Mouse (Mus musculus): ENCODE measurements around the gene Slc7a8. TPM values are rescaled to one million over a fixed set of nuclear protein-coding genes. Genes with fewer than 3 reads are reported as not detected.

The Slc7a8 gene
- polyA plus RNA-seq, 1 experiment from 2014 or later = 30.9 TPM

- Histone ChIP-seq H3K27me3 (replicated peaks) (no peaks in the 10 kb centered on the region; the same call in 1 of the 2 replicates), H3K27ac (no peak overlapping the region), H3K9me3 (no peaks in the 10 kb centered on the region), H3K4me1 (replicated peaks) (0 out of 2 replicates have a peak, but pooled peaks cover 2% of the 10 kb centered on the region), H3K36me3 (no peaks in the 10 kb centered on the region), H3K9ac (no peak overlapping the region), H3K4me3 (replicated peaks) (no peak overlapping the region), H3K4me2 (replicated peaks) (no peak overlapping the region)
- peak; percentile 38; the same call in 1 of the 2 replicates for ATAC-seq
- WGBS = 46% methylated on average over 17 of the region's 17 CpGs
Observed at GRCm38 (mm10) chr14:54706589-54707320, 75.0 kb downstream of the Slc7a8 start.

GRCm38 (mm10) chr14:54705844-54706243 is 75.9 kb downstream of the Slc7a8 start:
- Histone ChIP-seq H3K9ac (no peak overlapping the region), H3K4me1 (replicated peaks) (0 out of 2 replicates have a peak, but pooled peaks cover 2% of the 10 kb centered on the region), H3K4me3 (replicated peaks) (no peak overlapping the region), H3K9me3 (no peaks in the 10 kb centered on the region), H3K27me3 (replicated peaks) (no peaks in the 10 kb centered on the region; the same call in 1 of the 2 replicates), H3K36me3 (no peaks in the 10 kb centered on the region), H3K27ac (no peak overlapping the region), H3K4me2 (replicated peaks) (no peak overlapping the region)
- WGBS = 29% methylated on average over 5 of the region's 5 CpGs
- ATAC-seq = peak; percentile 72

GRCm38 (mm10) chr14:54703207-54703606 is 78.5 kb downstream of the Slc7a8 start:
- Histone ChIP-seq H3K9me3 (no peaks in the 10 kb centered on the region), H3K36me3 (no peaks in the 10 kb centered on the region), H3K4me2 (replicated peaks) (no peak overlapping the region), H3K4me1 (replicated peaks) (0 out of 2 replicates have a peak, but pooled peaks cover 2% of the 10 kb centered on the region), H3K4me3 (replicated peaks) (no peak overlapping the region), H3K9ac (no peak overlapping the region), H3K27me3 (replicated peaks) (no peaks in the 10 kb centered on the region; the same call in 1 of the 2 replicates), H3K27ac (no peak overlapping the region)
- no peak for ATAC-seq
- WGBS = 63% methylated on average over 10 of the region's 10 CpGs

DNA sequence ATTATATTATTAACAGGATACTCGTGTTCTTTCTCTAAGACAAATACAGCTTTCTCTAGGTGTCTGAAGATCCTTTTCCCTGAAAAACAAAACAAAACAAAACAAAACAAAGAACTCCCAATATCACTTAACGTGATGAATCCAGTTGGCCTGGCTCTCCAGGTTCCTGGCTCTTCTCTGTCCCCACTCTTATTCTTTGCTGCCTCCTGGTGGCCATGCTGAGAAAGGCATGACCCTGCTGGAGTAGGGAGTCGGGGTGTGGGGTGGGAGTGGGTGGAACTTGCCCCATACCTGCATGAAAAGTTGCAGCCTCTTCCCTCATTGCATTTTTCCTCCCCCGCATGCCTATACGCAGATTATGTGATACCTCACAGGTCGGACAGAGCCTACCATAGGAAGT is 80.4 kb downstream of the Slc7a8 start:
- no peak overlapping the region for H3K4me3 ChIP-seq (replicated peaks)
- 8% methylated on average over 6 of the region's 6 CpGs for WGBS
- ATAC-seq = peak; percentile 68

GRCm38 (mm10) chr14:54699586-54699985 is 82.2 kb downstream of the Slc7a8 start:
- ATAC-seq = no peak
- H3K9ac ChIP-seq = no peak overlapping the region
- no peak overlapping the region for H3K4me3 ChIP-seq (replicated peaks)
- 45% methylated on average over 3 of the region's 3 CpGs for WGBS
- H3K27me3 ChIP-seq (replicated peaks) = no peaks in the 10 kb centered on the region; the same call in 1 of the 2 replicates
- no peaks in the 10 kb centered on the region for H3K4me1 ChIP-seq (replicated peaks)
- no peaks in the 10 kb centered on the region for H3K36me3 ChIP-seq
- no peak overlapping the region for H3K27ac ChIP-seq
- no peaks in the 10 kb centered on the region for H3K9me3 ChIP-seq
- H3K4me2 ChIP-seq (replicated peaks) = no peak overlapping the region

More for the DNA sequence above, 80.4 kb downstream of the Slc7a8 start:
- Histone ChIP-seq H3K9me3 (no peaks in the 10 kb centered on the region), H3K27me3 (replicated peaks) (no peaks in the 10 kb centered on the region; the same call in 1 of the 2 replicates), H3K4me1 (replicated peaks) (no peaks in the 10 kb centered on the region), H3K9ac (no peak overlapping the region), H3K27ac (no peak overlapping the region), H3K36me3 (no peaks in the 10 kb centered on the region), H3K4me2 (replicated peaks) (no peak overlapping the region)

DNA sequence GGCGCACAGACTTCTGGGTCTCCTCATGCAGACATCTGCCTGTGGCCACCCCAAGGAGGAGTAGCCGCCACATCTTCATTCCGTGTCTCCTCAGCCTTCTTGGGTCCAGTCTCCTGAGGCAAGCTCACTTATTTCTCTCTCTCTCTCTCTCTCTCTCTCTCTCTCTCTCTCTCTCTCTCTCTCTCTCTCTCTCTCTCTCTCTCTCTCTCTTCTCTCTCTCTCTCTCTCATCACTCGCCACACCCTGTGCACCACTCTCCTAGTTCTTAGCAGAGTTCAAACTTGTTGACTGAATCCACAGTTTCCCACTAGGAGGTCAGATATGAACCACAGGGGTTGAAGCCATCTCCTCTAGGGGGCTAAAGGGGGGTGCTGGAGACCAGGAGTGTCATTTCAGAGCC is 83.0 kb downstream of the Slc7a8 start, which contains the start of gene Gm29776:
Gene Gm29776, minus strand, starts transcription at position 101 of the 400 bp plus-strand sequence.
- Histone ChIP-seq H3K9me3 (no peaks in the 10 kb centered on the region), H3K27ac (no peak within 1 kb of the TSS), H3K4me3 (replicated peaks) (no peak within 1 kb of the TSS), H3K4me2 (replicated peaks) (no peak within 1 kb of the TSS), H3K36me3 (0 out of 2 replicates have a peak, but pooled peaks cover 2% of the 10 kb centered on the region), H3K4me1 (replicated peaks) (no peaks in the 10 kb centered on the region), H3K9ac (no peak within 1 kb of the TSS), H3K27me3 (replicated peaks) (no peaks in the 10 kb centered on the region; the same call in 1 of the 2 replicates)
- 66% methylated on average over 4 of the region's 4 CpGs for WGBS
- no peak for ATAC-seq

GRCm38 (mm10) chr14:54696752-54697151 is 85.0 kb downstream of the Slc7a8 start:
- no peak for ATAC-seq
- 76% methylated on average over 4 of the region's 4 CpGs for WGBS
- H3K27ac ChIP-seq = no peak overlapping the region
- no peaks in the 10 kb centered on the region for H3K9me3 ChIP-seq
- H3K27me3 ChIP-seq (replicated peaks) = no peaks in the 10 kb centered on the region
- H3K4me3 ChIP-seq (replicated peaks) = no peak overlapping the region
- no peaks in the 10 kb centered on the region for H3K4me1 ChIP-seq (replicated peaks)
- no peak overlapping the region for H3K9ac ChIP-seq
- H3K4me2 ChIP-seq (replicated peaks) = no peak overlapping the region
- 0 out of 2 replicates have a peak, but pooled peaks cover 12% of the 10 kb centered on the region for H3K36me3 ChIP-seq

DNA sequence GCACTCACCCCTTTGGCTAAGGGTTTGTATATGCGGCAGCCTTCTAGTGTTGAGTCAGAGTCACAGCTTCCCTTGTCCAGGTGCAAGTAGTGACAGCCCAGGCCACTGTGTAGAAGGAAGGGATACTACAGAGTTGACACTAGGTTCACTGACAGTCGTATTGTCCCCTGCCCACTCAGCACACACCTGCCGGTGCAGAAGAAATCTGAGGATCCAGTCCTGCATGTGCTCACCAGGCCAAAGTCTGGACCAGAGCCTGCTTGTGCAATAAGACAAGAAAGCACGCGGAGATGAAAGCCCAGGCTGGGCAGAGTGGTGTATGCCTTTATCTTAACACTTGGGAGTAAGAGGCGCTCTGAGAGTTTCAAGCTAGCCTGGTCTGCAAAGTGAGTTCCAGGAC is 86.7 kb downstream of the Slc7a8 start:
- Histone ChIP-seq H3K4me3 (replicated peaks) (no peak overlapping the region), H3K27me3 (replicated peaks) (no peaks in the 10 kb centered on the region), H3K27ac (no peak overlapping the region; the same call in 1 of the 2 replicates), H3K36me3 (peaks cover 12% of the 10 kb centered on the region; the same call in 1 of the 2 replicates), H3K4me1 (replicated peaks) (no peaks in the 10 kb centered on the region), H3K9me3 (no peaks in the 10 kb centered on the region), H3K4me2 (replicated peaks) (no peak overlapping the region), H3K9ac (no peak overlapping the region)
- WGBS = 56% methylated on average over 6 of the region's 6 CpGs
- ATAC-seq = peak; percentile 86

- no peaks in the 10 kb centered on the region for H3K9me3 ChIP-seq
- H3K27ac ChIP-seq = peak overlapping the region; percentile 97
- H3K4me1 ChIP-seq (replicated peaks) = peaks cover 9% of the 10 kb centered on the region; the same call in 1 of the 2 replicates
- peak overlapping the region; percentile 61 for H3K4me2 ChIP-seq (replicated peaks)
- peak overlapping the region; percentile 82 for H3K4me3 ChIP-seq (replicated peaks)
- 3% methylated on average over 8 of the region's 8 CpGs for WGBS
- H3K27me3 ChIP-seq (replicated peaks) = no peaks in the 10 kb centered on the region
- peaks cover 4% of the 10 kb centered on the region; the same call in 1 of the 2 replicates for H3K36me3 ChIP-seq
- ATAC-seq = no peak
- peak overlapping the region; percentile 65 for H3K9ac ChIP-seq
Observed at GRCm38 (mm10) chr14:54687251-54687650, 94.5 kb downstream of the Slc7a8 start.

GRCm38 (mm10) chr14:54686522-54687143 is 95.1 kb downstream of the Slc7a8 start, which contains the start of gene Acin1:
TSS of gene Acin1 (minus strand) at chr14:54686931.
- Histone ChIP-seq H3K4me2 (replicated peaks) (peak within 1 kb of the TSS; percentile 72), H3K36me3 (peaks cover 4% of the 10 kb centered on the region; the same call in 1 of the 2 replicates)
- under 1% methylated on average over 44 of the region's 44 CpGs for WGBS

DNA sequence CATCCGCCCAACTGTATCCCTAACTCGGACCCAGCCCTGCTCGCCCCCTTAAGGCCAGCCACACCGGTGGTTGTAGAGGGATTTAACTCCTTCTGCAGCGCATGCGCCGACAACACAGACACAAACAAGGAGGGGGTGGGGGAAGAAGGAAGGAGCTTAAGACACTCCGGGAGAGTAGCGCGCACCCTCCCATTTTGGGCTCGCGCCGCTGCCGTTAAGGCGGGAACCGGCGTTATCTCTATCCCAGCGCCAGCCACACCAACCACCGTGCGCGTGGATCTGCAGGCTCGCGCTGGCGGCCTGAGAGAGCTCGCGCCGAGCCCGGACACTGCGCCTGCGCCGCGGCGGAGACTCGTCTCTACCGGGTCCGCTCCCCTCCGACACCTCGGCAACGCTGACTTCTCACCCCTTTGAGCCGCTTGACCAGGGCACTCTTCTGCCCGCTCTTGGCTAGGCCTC is 95.7 kb downstream of the Slc7a8 start, which contains the start of gene 1700123O20Rik:
Gene 1700123O20Rik, plus strand, starts transcription at position 154 of the 459 bp plus-strand sequence.
- peaks cover 4% of the 10 kb centered on the region; the same call in 1 of the 2 replicates for H3K36me3 ChIP-seq
- under 1% methylated on average over 39 of the region's 41 CpGs for WGBS
- peak; percentile 79 for ATAC-seq

More at GRCm38 (mm10) chr14:54686522-54687143, 95.1 kb downstream of the Slc7a8 start, which contains the start of gene Acin1:
- Histone ChIP-seq H3K4me1 (replicated peaks) (peaks cover 9% of the 10 kb centered on the region; the same call in 1 of the 2 replicates), H3K4me3 (replicated peaks) (peak within 1 kb of the TSS; percentile 82), H3K27me3 (replicated peaks) (no peaks in the 10 kb centered on the region), H3K9ac (peak within 1 kb of the TSS; percentile 96), H3K9me3 (no peaks in the 10 kb centered on the region), H3K27ac (peak within 1 kb of the TSS; percentile 97)
- ATAC-seq = peak; percentile 98

GRCm38 (mm10) chr14:54685471-54685870 is 96.3 kb downstream of the Slc7a8 start:
- H3K27ac ChIP-seq = peak overlapping the region; percentile 97
- ATAC-seq = no peak
- 8% methylated on average over 8 of the region's 8 CpGs for WGBS

More for the DNA sequence above, 95.7 kb downstream of the Slc7a8 start, which contains the start of gene 1700123O20Rik:
- Histone ChIP-seq H3K27me3 (replicated peaks) (no peaks in the 10 kb centered on the region), H3K27ac (peak within 1 kb of the TSS; percentile 97), H3K9ac (peak within 1 kb of the TSS; percentile 96), H3K4me3 (replicated peaks) (peak within 1 kb of the TSS; percentile 82), H3K9me3 (no peaks in the 10 kb centered on the region), H3K4me1 (replicated peaks) (peaks cover 9% of the 10 kb centered on the region; the same call in 1 of the 2 replicates), H3K4me2 (replicated peaks) (peak within 1 kb of the TSS; percentile 72)

More at GRCm38 (mm10) chr14:54685471-54685870, 96.3 kb downstream of the Slc7a8 start:
- H3K36me3 ChIP-seq = 0 out of 2 replicates have a peak, but pooled peaks cover 4% of the 10 kb centered on the region
- H3K4me1 ChIP-seq (replicated peaks) = peaks cover 9% of the 10 kb centered on the region; the same call in 1 of the 2 replicates
- peak overlapping the region; percentile 72 for H3K4me2 ChIP-seq (replicated peaks)
- no peaks in the 10 kb centered on the region for H3K9me3 ChIP-seq
- H3K4me3 ChIP-seq (replicated peaks) = peak overlapping the region; percentile 82
- peak overlapping the region; percentile 96 for H3K9ac ChIP-seq
- no peaks in the 10 kb centered on the region for H3K27me3 ChIP-seq (replicated peaks)

Data from intestine, embryonic 15.5 days (tissue).